Mouse (Mus musculus) ovary, postnatal 36 days (tissue): ENCODE measurements around the gene Tex9.
A peak's percentile ranks its signal among the peaks of the same experiment; 100 is the strongest.
"Not testable (repeated sequence)": the region's sequence is repeated elsewhere in the genome, so short reads cannot be mapped to it uniquely, and the experiment has no call there.

Experiments
- DNase-seq: peaks from one replicate; pipeline ENCODE4 v3.0.0; 2022; ENCODE audit warnings: low spot score, mixed read lengths

Tex9 gene

DNA sequence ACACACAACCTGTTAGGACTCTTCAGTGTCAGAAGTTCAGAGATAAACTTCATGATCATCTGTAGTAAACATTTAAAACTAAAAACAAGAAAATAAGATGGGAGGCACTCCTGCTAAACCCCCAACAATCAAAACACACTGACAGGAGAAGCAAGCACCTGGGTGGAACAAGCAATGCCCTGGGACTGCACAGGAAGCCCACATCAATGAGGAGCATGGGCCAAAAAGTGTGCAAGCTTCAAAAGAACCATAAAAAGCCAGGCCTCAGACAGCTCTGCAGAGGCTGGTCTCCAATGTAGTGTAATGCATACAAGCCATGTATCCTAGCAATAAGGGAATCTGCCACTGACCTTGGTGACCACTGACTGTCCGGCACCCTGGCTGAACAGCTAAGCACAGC lies 12.7 kb downstream of the Tex9 start:
- DNase-seq, result no peak

DNA sequence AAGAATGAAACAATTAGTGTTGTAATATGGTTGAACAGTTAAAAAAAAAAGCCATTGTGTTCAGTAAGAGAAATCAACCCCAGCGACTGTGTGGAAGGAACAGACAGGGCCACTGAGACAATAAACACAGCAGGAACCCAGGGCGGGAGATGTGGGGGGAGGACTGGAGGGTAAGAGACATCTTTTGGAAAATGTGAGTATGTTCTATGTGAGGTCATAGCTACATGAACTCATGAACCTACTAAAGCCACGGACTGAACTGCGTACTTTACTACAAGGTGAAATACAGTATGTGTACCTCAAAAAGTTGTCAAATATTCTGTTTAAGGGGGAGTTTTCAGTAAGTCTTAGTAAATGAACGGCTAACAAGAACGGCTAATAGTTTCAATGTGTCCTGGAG lies 14.7 kb downstream of the Tex9 start:
- no peak for DNase-seq

DNA sequence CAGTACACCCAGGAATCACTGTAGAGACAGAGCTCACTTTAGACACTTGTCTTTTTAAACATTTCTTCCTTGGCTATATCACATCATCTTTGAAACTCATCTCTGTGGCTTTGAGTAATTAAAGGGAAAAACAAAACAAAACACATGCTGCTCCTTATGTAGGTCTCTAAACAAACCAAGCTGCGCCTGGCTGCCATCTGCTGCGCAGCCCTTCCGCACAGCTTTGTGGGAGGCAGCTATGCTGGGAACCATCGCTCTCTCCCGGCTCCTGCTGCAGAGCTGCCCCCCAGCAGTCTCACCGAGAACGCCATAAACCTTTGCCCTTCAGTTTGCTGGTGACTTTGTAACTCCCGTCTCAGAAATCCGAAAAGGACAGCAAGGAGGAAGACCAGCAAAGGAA lies 16.5 kb downstream of the Tex9 start:
- no peak for DNase-seq

DNA sequence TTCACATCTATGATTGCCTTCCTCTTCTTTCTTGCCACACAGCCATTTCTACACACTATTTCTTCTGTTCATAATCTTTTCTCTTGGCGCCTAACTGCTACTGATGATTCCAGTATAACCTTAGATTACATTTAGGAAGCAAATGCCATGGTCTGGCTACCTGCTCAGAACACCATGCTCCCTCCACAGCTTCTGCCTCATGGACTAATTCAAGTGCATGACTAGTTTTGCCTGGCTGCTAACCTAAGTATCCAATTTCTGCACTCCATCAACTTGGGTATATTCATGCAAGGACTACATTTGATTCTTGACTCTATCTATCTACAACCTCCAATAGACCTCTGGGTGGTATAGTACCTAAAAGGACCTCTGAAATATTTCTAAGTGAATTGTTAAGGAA lies 22.2 kb downstream of the Tex9 start:
- DNase-seq, result no peak

DNA sequence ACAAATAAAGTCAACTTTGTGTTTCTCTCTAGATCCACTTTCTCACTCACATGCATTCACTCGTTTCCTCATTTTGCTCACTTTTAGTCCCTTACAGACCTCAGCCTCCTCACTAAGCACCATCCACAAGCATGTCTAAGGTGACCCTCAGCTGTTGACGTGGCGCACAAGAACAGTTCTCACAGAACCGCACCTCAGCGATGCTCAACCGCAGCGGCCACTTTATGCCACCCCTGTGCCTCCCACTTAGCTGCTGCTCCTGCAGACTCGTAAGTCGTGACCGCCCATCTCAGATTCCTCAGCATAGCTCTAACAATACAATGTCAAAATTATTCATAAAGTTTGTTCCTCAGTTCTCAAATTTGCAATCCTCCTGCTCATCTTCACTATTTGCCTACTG lies 23.4 kb downstream of the Tex9 start:
- no peak for DNase-seq

DNA sequence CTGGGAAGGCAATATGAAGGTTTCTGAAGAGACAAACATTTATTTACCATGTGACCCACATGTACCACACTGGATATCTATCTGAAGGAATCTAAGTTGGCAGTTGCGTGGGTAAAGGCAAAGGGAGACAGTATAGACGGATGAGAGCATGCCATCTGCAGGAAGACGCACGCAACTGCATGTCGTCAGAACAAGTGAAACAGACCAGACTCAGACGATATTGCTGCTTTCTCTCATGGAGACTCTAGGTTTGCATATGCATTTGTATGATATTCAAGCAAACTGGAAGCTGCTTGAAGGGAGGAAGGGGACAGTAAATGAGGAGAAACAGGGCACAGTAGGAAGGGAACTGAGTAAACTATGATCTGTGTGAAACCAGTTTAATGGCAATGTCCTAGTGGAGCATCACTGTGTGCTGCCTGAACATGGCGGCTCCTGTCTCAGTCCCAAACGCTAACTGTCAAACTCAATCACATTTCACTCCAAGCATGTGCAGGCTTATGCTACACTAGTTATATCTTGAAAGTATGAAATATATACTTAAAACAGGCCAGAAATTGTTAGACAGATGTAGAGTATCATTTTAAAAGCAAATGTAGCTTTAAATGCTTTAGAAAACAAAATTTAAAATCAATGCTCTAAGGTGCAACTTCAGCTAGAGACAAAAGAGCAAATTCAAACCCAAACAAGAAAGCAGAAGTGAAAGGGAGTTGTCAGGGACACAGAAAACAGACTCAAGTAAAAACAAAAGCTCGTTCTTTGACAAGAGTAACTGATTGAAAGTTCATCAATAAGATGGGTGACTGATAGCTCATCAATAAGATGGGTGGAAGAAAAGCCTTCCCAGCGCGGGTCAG lies 24.2 kb downstream of the Tex9 start:
- DNase-seq, result no peak

DNA sequence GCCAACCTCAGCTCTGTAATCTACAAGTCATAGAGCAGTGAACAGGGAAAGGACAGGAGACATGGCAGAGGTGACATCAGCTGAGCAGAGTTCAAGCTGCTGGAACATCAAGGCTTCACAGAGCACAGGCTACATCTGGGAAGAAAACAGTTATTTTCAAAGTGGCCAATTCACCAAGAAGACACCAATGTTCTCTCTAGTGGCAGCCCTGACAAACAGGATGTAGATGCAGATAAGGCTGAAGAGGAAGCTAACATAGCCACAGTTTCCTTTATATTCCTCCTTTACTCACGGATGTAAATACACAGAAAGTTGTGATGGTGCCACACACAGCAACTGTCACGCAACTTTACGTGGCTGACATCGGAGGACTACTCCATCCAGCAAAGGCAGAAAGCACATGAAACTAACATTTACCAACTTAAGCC lies 26.2 kb downstream of the Tex9 start:
- no peak for DNase-seq

DNA sequence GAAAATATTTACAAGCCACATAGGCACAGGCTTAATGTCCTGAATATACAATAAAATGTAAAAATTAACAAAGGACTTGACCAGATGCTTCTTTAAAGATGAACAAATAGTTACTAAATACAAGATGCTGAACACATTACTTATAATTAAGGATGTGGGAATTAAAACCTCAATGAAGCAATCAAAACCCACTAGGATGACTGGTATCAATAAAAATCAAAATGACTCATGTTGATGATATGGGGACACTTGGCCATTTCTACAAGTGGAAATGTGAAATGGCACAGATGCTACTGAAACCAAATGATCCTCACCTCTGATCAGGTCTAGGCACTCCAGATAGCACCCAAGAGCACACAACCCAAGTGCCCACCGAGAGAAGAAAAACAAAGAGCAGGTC lies 27.2 kb downstream of the Tex9 start:
- DNase-seq, result no peak

DNA sequence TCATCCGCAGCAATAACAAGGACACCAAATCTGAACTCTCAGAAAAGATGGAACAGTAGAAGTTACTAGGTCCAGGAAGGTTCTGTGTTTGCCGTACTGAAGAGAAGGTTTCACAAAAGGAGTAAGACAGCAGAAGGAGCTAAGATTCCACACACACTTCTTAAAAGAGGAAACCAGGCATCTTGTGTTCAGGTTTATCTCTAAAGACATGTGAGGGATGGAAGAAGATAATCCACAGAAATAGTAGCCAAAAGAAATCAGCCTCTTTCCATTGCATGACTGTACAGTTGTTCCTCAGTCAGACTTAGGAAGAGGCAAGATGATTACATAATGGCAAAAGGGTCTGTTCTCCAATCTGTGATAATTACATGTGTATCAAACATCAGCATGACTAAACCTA lies 29.6 kb downstream of the Tex9 start:
- no peak for DNase-seq

DNA sequence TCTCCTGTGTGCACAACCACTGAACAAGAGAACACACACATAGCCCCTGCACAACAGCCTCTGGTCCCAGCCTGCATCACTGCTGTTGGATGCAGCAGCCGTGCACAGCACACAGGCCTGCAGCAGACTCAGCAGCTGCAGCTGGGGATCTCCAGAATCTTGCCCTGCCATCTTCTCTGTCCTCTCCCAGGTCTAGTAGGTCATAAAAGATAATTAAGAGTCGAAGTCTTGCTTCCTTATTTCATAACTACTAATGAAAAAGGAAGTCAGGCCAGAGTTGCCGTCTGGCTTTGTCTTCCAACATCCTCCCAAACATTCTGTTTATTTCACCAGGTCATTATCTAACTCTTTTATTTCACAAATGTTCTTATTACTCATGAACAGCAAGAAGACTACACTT lies 31.2 kb downstream of the Tex9 start:
- DNase-seq, result no peak

DNA sequence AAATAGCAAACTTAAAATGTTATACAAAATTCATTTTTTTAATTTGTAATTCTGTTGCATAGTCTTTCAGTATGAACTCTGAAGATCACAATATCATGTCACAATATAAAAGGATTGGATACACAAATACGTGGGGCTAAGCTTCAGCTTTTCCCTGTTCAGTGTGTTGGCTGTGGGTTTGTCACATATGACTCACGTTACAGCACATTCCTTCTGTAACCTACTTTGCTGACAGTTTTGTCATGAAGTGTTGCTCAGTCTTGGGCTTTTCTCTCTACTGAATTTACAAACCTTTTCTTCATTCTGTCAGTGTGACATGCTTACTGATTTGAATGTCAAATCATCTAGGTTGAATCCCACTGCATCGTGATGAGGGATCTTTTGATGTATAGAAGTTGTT lies 32.3 kb downstream of the Tex9 start:
- DNase-seq, result no peak

DNA sequence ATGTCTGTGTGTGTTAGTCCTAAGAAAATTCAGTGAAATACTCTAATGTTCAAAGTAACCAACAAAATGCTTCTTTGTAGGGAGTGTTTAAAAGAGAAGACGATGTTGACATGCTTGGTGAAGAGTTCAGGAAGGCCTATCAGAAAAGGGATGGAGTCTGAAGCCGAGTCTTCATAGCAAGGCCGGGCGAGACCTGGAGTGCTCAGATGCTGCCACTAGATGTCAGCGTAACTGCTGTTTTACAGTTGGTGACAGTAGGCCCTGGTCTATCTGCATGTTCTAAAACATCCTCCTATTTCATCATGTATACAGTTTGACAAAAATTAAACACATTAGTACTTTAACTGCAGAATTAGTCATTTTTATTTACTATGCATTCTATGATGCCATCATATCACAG lies 33.8 kb downstream of the Tex9 start:
- peak; percentile 52 for DNase-seq

DNA sequence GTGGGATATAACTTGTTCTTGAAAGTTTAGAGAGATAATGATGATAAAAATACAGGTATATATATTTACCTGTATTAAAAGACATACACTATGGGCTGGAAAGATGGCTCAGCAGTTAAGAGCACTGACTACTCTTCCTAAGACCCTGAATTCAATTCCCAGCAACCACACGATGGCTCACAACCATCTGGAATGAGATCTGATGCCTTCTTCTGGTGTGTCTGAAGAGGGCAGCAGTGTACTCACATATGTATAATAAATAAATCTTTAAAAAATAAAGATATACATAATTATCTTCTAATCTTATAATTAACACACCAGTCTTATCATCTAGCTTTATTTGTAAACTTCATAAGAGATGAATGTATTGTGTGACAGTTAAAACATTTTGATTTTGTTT lies 35.6 kb downstream of the Tex9 start:
- DNase-seq, result no peak

DNA sequence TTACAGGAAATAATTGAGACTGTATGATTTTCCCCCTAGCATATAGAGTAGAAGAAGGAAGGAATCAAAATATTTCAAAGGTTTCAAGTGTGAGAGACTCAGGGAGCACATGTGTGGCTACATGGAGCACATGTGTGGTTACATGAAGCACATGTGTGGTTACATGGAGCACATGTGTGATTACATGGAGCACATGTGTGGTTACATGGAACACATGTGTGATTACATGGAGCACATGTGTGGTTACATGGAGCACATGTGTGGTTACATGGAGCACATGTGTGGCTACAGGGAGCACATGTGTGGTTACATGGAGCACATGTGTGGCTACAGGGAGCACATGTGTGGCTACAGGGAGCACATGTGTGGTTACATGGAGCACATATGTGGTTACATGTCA lies 37.7 kb downstream of the Tex9 start:
- not testable (repeated sequence) for DNase-seq

DNA sequence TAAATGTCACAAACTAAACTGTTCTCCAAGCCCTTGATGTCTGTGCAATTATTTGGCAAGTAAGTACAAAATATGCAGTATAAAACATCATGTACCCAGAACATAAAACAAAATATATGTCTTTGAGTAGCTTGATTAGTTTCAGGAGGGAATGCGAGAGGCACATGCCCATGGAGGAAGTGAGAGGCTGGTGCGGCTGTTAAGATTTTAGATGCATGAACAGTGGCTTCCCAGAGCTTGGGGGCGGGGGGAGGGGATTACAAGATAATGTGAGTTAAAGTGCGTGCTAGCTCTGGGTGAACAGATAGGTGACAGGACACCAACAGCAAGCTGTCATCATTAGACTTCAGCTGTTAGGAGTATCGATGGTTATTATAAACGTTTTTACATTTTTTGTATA lies 40.9 kb downstream of the Tex9 start:
- no peak for DNase-seq

DNA sequence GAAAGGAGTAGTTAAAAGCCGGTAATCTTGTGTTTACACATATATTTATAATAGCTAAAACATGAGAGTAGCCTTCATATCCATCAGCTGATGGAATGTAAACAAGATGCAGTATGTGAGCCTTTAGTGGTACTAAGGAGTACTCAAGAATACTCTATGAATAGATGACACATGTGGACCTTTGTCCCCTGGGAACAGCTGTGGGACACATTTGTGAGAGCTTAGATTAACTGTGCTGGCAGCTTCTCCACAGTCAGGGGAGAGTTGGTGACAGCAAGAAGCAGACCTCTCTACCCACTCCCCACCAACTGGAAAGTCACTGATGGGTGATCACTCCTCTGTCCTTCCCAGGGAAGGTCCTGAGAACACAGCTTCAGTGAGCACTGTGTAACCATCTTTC lies 41.6 kb downstream of the Tex9 start:
- DNase-seq, result no peak

DNA sequence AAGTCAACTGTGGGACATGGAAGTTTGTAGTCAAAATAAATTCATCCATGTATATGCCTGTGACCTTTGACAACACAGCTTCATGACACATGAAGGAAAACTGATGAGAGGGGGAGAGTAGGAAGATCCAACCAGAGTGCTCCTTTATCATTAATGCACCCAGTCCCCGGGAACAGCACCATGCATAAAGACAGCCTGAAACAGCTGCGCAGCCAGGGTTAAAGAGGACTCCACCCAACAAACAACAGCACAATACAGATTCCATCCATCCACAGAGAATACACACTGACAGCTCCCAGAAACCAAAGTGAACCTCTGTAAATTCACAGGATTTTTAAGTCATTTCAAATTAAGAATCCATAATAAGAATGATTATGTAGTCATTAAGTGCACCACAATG lies 42.2 kb downstream of the Tex9 start:
- DNase-seq, result no peak

DNA sequence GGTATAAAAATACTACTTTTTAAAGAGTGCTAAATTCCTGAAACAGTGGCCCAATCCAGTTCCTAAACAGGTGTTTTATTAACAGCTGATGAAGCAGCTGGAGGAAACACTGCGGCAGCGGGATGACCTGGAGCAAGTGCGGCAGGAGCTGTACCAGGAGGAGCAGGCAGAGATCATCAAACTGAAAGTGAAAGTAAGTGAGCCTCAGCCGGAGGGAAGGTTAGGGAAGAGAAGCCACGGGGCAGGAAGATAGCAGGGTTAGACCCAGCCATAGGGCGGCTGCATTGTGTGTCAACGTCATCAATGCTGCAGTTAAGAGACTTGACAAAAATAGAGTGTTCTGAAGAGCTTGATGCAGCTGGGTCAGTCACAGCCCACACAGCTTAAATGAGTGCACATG lies 42.6 kb downstream of the Tex9 start:
- peak; percentile 23 for DNase-seq

DNA sequence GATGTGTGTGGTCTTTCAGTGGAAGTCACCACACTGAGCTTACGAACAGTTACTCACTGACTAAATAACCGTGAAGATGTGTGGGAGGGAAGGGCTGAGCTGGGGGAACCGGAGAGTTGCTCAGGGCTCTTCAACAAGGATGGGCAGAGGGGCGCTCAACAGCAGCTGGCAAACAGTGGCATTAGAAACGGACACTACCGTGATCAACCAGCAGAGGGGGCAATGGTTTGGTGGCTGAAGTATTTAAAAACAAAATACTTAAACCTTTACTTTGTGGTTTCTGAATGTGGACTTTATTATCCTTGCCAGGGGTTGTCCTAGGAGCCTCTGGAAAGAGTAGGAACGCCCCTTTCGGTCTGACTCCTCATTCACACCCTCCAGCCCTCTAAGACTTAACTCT lies 44.0 kb downstream of the Tex9 start:
- peak; percentile 43 for DNase-seq

DNA sequence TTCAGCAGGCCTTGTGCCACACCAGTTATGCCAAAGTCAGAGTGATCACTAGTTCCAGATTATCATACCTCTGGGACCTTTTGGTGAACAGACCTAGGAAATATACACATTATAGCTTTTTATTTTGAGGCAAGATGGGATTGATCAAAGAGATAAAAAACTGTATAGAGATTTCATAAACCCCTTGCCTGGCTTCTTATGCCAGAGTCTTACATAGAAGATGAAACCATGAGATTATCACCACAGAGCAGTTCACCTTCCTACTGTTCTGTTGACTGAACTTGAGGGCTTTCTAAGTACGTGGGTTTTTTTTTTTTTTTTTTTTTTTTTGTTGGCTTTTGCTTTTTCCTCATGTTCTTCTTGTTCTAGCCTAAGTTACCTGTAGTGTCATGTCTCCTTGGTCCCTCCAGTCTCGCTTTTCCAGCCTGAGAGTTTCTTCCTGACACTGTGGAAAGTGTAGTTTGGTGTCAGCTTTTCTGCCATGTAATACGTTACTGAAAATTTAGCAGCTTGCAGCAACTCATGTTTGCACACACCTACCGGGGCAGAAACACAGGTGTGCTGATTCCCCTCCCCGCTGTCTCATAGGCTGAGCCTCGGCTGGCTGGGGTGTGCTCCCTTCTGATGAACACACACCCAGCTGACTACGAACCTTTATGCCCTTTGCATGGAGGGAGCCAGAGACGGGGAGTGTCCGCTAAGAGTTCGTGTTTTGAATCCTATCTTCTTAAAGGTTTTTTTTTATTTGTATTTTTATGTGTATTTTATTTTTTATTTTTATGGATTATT lies 49.9 kb downstream of the Tex9 start:
- DNase-seq, result no peak

DNA sequence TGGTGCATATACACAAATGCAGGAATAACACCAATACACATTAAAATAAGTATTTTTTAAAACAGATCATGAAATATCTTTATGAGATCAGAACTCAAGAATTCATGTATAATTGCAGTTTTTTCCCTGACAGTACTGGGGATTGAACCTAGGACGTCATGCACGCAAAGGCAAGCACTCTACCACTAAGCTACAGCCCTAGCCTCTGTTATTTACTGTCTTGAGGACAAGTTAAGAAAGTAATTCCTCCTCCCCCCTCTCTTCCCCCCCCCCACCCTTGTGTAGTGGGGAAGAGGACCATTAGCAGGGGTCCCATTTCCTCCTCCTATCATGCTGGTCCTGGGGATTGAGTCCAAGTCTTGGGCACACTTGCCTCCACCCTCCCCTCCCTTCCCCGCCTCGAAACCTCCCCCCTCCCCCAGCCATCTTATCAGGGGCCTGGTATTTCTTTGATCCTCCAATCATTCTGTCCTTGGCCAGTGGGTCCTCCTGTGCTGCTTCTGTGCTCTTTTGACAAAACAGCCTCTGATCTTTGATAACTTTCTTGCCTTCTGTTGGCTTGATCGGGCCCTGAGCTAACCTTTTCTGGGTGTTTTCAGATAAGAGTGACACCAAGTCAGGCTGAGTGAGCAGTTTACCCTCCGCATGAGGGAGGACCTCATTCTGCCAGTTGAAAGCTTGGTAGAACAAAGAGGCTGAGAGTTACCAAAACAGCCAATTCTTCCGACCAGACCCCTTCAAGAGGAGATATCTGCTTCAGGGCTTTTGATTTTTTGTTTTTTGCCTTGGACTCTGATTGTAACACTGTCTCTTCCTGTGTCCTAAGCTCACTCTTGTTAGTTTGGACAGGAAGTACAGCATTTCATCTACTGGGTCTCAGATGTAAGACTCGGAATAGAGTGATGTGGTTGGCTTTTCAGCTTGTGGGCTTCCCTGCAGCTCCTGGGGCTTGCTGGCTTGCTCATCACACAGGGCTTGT lies 50.8 kb downstream of the Tex9 start:
- DNase-seq, result no peak

DNA sequence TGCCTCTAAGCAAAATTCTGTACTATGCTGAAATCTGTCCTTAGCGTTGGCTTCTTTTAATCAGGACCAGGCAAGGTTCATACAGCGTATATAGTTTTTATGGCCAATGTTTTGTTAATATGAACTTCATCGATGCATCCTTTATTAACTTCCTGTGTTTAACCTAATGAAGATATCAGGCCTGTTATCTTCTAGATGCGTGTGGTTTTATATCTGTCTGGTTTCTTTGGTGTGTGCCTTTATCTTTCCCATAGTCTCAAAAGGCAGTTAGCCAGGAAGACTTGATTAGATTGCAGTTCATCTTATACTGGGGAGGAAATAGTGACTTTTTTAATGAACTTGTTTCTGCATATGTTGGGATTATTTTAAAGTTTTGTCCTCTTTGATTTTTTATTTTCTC lies 51.7 kb downstream of the Tex9 start:
- no peak for DNase-seq
